Mouse (Mus musculus) MEL (cell line): ENCODE results near the gene Cnih3. TPM values are rescaled to one million over a fixed set of nuclear protein-coding genes. Genes with fewer than 3 reads are reported as not detected.

Source experiments
- DNase-seq: peaks from one replicate; pipeline ENCODE4 v3.0.0; 2011; ENCODE audit warnings: low read depth, low spot score
- H3K27ac ChIP-seq: 2 replicates; pipeline ENCODE4 v1.5.1; 2012; ENCODE audit warnings: low read depth, mild to moderate bottlenecking, control low read depth, low read length, moderate library complexity; ENCODE audit not compliant: control insufficient read depth
- H3K27me3 ChIP-seq, 2 experiments: fragments of 150-350 bp in 1 of 2; sonication (generic) in 1 of 2; 2 replicates each; pipeline ENCODE4 v1.6.1; 2012; ENCODE audit warnings: low read length in 2 of 2, mild to moderate bottlenecking in 2 of 2, improper control_type of control experiment in 1 of 2, moderate library complexity in 1 of 2; ENCODE audit not compliant: insufficient read depth in 2 of 2, control insufficient read depth in 1 of 2
- H3K36me3 ChIP-seq, 2 experiments: 2 replicates each; pipeline ENCODE4 v1.6.1; 2012 to 2014; ENCODE audit warnings: low read length in 2 of 2, improper control_type of control experiment in 1 of 2, inconsistent platforms in 1 of 2, mild to moderate bottlenecking in 1 of 2; ENCODE audit not compliant: insufficient read depth in 2 of 2, control insufficient read depth in 1 of 2
- H3K4me1 ChIP-seq, 2 experiments: fragments of 150-350 bp in 1 of 2; sonication (generic) in 1 of 2; 2 replicates each; pipeline ENCODE4 v1.6.1; 2012; ENCODE audit warnings: low read length in 2 of 2, improper control_type of control experiment in 1 of 2, mild to moderate bottlenecking in 1 of 2; ENCODE audit not compliant: insufficient read depth in 2 of 2, control insufficient read depth in 1 of 2
- H3K4me3 ChIP-seq, 2 experiments: fragments of 150-350 bp in 1 of 2; sonication (generic) in 1 of 2; 2 replicates each; pipeline ENCODE4 v1.5.1; 2012; ENCODE audit warnings: low read depth in 2 of 2, low read length in 2 of 2, mild to moderate bottlenecking in 2 of 2, moderate library complexity in 2 of 2, control low read depth in 1 of 2, improper control_type of control experiment in 1 of 2; ENCODE audit not compliant: control insufficient read depth in 1 of 2, insufficient read depth in 1 of 2
- H3K79me2 ChIP-seq: 2 replicates; pipeline ENCODE4 v1.6.1; 2012; ENCODE audit warnings: mild to moderate bottlenecking, low read length, moderate library complexity; ENCODE audit not compliant: control insufficient read depth, poor library complexity, insufficient read depth
- H3K9ac ChIP-seq: 2 replicates; pipeline ENCODE4 v1.6.1; 2012; ENCODE audit warnings: low read depth, mild to moderate bottlenecking, control low read depth, low read length, moderate library complexity; ENCODE audit not compliant: control insufficient read depth, poor library complexity, severe bottlenecking
- H3K9me3 ChIP-seq: fragments of 150-350 bp; sonication (generic); replicated peaks from 2 replicates; pipeline ENCODE4 v1.6.1; 2012; ENCODE audit warnings: mild to moderate bottlenecking, low read length, improper control_type of control experiment, moderate library complexity; ENCODE audit not compliant: insufficient read depth
- CHD1 ChIP-seq: IDR thresholded peaks from 2 replicates; pipeline ENCODE4 v1.6.1; 2012; ENCODE audit warnings: low read depth, mild to moderate bottlenecking, inconsistent platforms, low read length, improper control_type of control experiment
- CTCF ChIP-seq, 3 experiments: IDR thresholded peaks in 2 of 3; conservative IDR thresholded peaks in 1 of 3; 2 replicates each; pipeline ENCODE4 v1.5.1; 2011 to 2012; ENCODE audit warnings: low read length in 3 of 3, low read depth in 2 of 3, mild to moderate bottlenecking in 2 of 3, improper control_type of control experiment in 1 of 3, inconsistent platforms in 1 of 3, mixed read lengths in 1 of 3, moderate library complexity in 1 of 3; ENCODE audit not compliant: control insufficient read depth in 1 of 3, insufficient read depth in 1 of 3, poor library complexity in 1 of 3, severe bottlenecking in 1 of 3
- E2F4 ChIP-seq: IDR thresholded peaks from 2 replicates; pipeline ENCODE4 v1.6.1; 2011; ENCODE audit warnings: low read depth, low read length, improper control_type of control experiment, borderline replicate concordance
- ELF1 ChIP-seq: IDR thresholded peaks from 2 replicates; pipeline ENCODE4 v1.6.1; 2014; ENCODE audit warnings: low read depth, mild to moderate bottlenecking, inconsistent platforms, low read length, improper control_type of control experiment, moderate library complexity
- ETS1 ChIP-seq: IDR thresholded peaks from 2 replicates; pipeline ENCODE4 v1.6.1; 2012; ENCODE audit warnings: low read depth, mild to moderate bottlenecking, inconsistent platforms, low read length, improper control_type of control experiment, moderate library complexity
- GABPA ChIP-seq: IDR thresholded peaks from 2 replicates; pipeline ENCODE4 v1.6.1; 2012; ENCODE audit warnings: low read depth, mild to moderate bottlenecking, inconsistent platforms, low read length, improper control_type of control experiment, moderate library complexity
- JUND ChIP-seq: IDR thresholded peaks from 2 replicates; pipeline ENCODE4 v1.6.1; 2011; ENCODE audit warnings: low read depth, mild to moderate bottlenecking, improper control_type of control experiment, low read length
- KAT2A ChIP-seq: conservative IDR thresholded peaks from 2 replicates; pipeline ENCODE4 v1.6.1; 2012; ENCODE audit warnings: low read depth, low read length, improper control_type of control experiment, inconsistent platforms
- MEF2A ChIP-seq: IDR thresholded peaks from 2 replicates; pipeline ENCODE4 v1.6.1; 2014; ENCODE audit warnings: low read depth, mild to moderate bottlenecking, inconsistent platforms, low read length, improper control_type of control experiment; ENCODE audit not compliant: poor library complexity, insufficient replicate concordance, severe bottlenecking; ENCODE audit errors: extremely low read depth
- NRF1 ChIP-seq: IDR thresholded peaks from 2 replicates; pipeline ENCODE4 v1.6.1; 2014; ENCODE audit warnings: low read depth, mild to moderate bottlenecking, inconsistent platforms, low read length, improper control_type of control experiment, moderate library complexity; ENCODE audit not compliant: poor library complexity, insufficient read depth, severe bottlenecking
- POLR2A ChIP-seq, 2 experiments: IDR thresholded peaks; 2 replicates each; pipeline ENCODE4 v1.6.1; 2011 to 2012; ENCODE audit warnings: low read length in 2 of 2, mild to moderate bottlenecking in 2 of 2, control low read depth in 1 of 2, improper control_type of control experiment in 1 of 2, low read depth in 1 of 2, moderate library complexity in 1 of 2; ENCODE audit not compliant: control insufficient read depth in 1 of 2, insufficient read depth in 1 of 2, poor library complexity in 1 of 2
- POLR2AphosphoS2 ChIP-seq: IDR thresholded peaks from 2 replicates; pipeline ENCODE4 v1.6.1; 2011; ENCODE audit warnings: low read length, improper control_type of control experiment
- POLR2AphosphoS5 ChIP-seq: IDR thresholded peaks from 2 replicates; pipeline ENCODE4 v1.6.1; 2012; ENCODE audit warnings: low read depth, borderline replicate concordance, mild to moderate bottlenecking, inconsistent platforms, low read length, moderate library complexity, mixed read lengths
- SMC3 ChIP-seq: IDR thresholded peaks from 2 replicates; pipeline ENCODE4 v1.6.1; 2011; ENCODE audit warnings: low read depth, low read length, improper control_type of control experiment
- USF2 ChIP-seq, 2 experiments: IDR thresholded peaks; 2 replicates each; pipeline ENCODE4 v1.6.1; 2011 to 2012; ENCODE audit warnings: improper control_type of control experiment in 2 of 2, low read length in 2 of 2, borderline replicate concordance in 1 of 2, inconsistent platforms in 1 of 2, low read depth in 1 of 2, mild to moderate bottlenecking in 1 of 2; ENCODE audit not compliant: insufficient read depth in 1 of 2
- ZC3H11A ChIP-seq: IDR thresholded peaks from 2 replicates; pipeline ENCODE4 v1.6.1; 2012; ENCODE audit warnings: low read depth, mild to moderate bottlenecking, inconsistent platforms, low read length, improper control_type of control experiment
- ZKSCAN1 ChIP-seq: IDR thresholded peaks from 2 replicates; pipeline ENCODE4 v1.6.1; 2012; ENCODE audit warnings: low read depth, mild to moderate bottlenecking, inconsistent platforms, low read length, improper control_type of control experiment, moderate library complexity
- ZMIZ1 ChIP-seq: IDR thresholded peaks from 2 replicates; pipeline ENCODE4 v1.6.1; 2012; ENCODE audit warnings: low read depth, mild to moderate bottlenecking, inconsistent platforms, low read length, improper control_type of control experiment, moderate library complexity
- ZNF384 ChIP-seq: IDR thresholded peaks from 2 replicates; pipeline ENCODE4 v1.6.1; 2012; ENCODE audit warnings: low read depth, mild to moderate bottlenecking, inconsistent platforms, low read length, improper control_type of control experiment
- polyA plus RNA-seq, 2 experiments: library from polyadenylated mRNA; stranded (reverse) in 1 of 2; unstranded in 1 of 2; fragments of >175 nt in 1 of 2; fragments of >200 nt in 1 of 2; gene quantifications; 2 replicates each; pipeline versions ENCODE4 v1.2.1 to v1.2.4; 2012; ENCODE audit warnings: low replicate concordance in 2 of 2, low read depth in 1 of 2; ENCODE audit not compliant: insufficient read length in 2 of 2, insufficient read depth in 1 of 2, missing spikeins in 1 of 2
- total RNA-seq: library from RNA; depleted of rRNA; stranded (reverse); fragments of 300-350 nt; gene quantifications from 2 replicates; pipeline ENCODE4 v1.2.3, GENCODE M21; 2012

Cnih3 gene
- total and polyA plus RNA-seq, 3 experiments: not detected

DNA sequence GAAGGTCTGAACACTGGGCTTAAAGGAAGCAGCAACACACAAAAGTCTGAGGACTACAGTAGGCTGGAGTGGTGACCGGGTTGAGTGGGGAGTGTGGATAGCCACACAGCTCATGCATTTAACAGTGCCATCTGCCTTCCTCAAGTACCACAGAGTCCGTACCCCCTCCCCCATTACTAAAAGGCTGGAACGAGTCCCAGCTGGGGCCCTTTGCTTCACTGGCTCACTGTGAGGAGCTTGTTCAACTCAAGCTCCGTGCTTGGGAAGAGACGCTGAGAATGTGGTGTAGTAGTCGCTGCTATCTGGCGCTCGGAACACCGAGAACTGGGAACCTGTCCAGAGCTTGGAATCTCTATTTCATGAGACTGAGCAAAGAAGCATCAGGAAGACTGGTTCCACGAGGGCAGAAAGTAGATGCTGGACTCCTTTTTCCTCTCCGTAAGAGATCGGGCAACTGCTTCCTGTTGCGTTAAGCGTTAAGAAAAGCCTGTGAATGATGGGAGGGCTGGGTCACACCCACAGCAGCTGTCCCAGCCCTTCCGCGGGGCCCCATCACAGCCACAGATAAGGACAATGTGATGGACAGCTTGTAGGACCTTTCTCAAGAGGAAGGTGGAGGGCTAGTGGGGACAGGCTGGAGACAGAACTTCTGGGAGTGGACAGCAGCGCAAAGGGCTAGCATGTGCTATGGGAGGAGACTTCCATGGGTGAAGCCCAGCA is 114.3 kb downstream of the Cnih3 start:
- no peak for TF ChIP-seq CTCF (IDR thresholded peaks at IDR 0.05 in 2 of 3, conservative IDR thresholded peaks at IDR 0.05 in 1 of 3; ENCODE audit: control insufficient read depth in 1 of 3, insufficient read depth in 1 of 3, low read depth in 2 of 3, low read length in 3 of 3, poor library complexity in 1 of 3, severe bottlenecking in 1 of 3)
- Histone ChIP-seq H3K9ac (no peak overlapping the region), H3K9me3 (no peaks in the 10 kb centered on the region), H3K4me3 (no peak overlapping the region), H3K27ac (no peak overlapping the region), H3K27me3 (peaks cover 0 to 9% of the 10 kb centered on the region in 2 experiments; a peak in 3 of 4 replicates), H3K79me2 (no peaks in the 10 kb centered on the region), H3K4me1 (no peaks in the 10 kb centered on the region), H3K36me3 (no peaks in the 10 kb centered on the region)
- no peak for DNase-seq

DNA sequence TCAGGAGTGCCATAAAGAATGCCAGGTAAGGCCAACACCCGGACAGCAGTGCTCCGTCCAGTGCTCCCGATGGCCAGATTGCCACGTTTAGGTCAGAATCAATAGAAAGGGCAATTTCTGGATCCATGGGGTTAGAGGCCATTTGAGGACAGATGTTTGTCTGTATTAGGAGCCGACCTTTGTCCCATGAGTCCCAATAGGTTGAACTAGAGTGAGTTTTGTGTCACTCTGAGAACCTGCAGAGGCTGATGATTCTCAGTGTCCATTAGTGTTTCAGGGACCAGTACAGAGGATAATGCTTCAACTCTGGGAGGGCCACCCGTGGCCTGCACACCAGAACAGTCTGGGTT is 114.9 kb downstream of the Cnih3 start:
- DNase-seq: no peak
- peaks cover 0 to 8% of the 10 kb centered on the region in 2 experiments; a peak in 3 of 4 replicates for H3K27me3 ChIP-seq
- H3K36me3 ChIP-seq: no peaks in the 10 kb centered on the region
- H3K27ac ChIP-seq: no peak overlapping the region
- TF ChIP-seq ZMIZ1: no peak
- TF ChIP-seq CHD1: no peak
- TF ChIP-seq KAT2A: no peak
- TF ChIP-seq NRF1: no peak
- TF ChIP-seq POLR2AphosphoS2: no peak
- TF ChIP-seq SMC3: no peak
- TF ChIP-seq ZC3H11A: no peak
- no peak for TF ChIP-seq ELF1
- TF ChIP-seq GABPA: no peak
- TF ChIP-seq JUND: no peak
- TF ChIP-seq CTCF (IDR thresholded peaks at IDR 0.05 in 2 of 3, conservative IDR thresholded peaks at IDR 0.05 in 1 of 3; ENCODE audit: control insufficient read depth in 1 of 3, insufficient read depth in 1 of 3, low read depth in 2 of 3, low read length in 3 of 3, poor library complexity in 1 of 3, severe bottlenecking in 1 of 3): no peak
- no peak for TF ChIP-seq ZKSCAN1
- no peak for TF ChIP-seq ETS1
- TF ChIP-seq ZNF384: no peak
- TF ChIP-seq E2F4: no peak
- TF ChIP-seq USF2 (IDR thresholded peaks at IDR 0.05; ENCODE audit: borderline replicate concordance in 1 of 2, insufficient read depth in 1 of 2, low read depth in 1 of 2, low read length in 2 of 2): no peak
- TF ChIP-seq POLR2AphosphoS5: no peak
- no peak for TF ChIP-seq MEF2A
- no peak for TF ChIP-seq POLR2A (IDR thresholded peaks at IDR 0.05; ENCODE audit: control insufficient read depth in 1 of 2, insufficient read depth in 1 of 2, low read depth in 1 of 2, low read length in 2 of 2, poor library complexity in 1 of 2)
- TF ChIP-seq, all 39 proteins: peak for 0
- H3K4me1 ChIP-seq: no peaks in the 10 kb centered on the region
- H3K9ac ChIP-seq: no peak overlapping the region
- H3K4me3 ChIP-seq: no peak overlapping the region
- H3K79me2 ChIP-seq: no peaks in the 10 kb centered on the region
- H3K9me3 ChIP-seq: no peaks in the 10 kb centered on the region
